In genomic region chr7:73608070-73608803, GRCm38 (mm10) we compare ENCODE assay signal across 8 mouse cellular contexts.
DNase-seq lines count a peak whose midpoint lies in the region; ATAC-seq and TF ChIP-seq lines count a peak whose summit lies in the region.

No protein-coding gene starts in this region.

- H3K27me3 ChIP-seq in cerebellum, adult 2 months (ENCODE audit: control insufficient read depth, insufficient read depth, low read length), result no peaks in the 10 kb centered on the region
- H3K27me3 ChIP-seq in forebrain, embryonic 14.5 days (replicated peaks; ENCODE audit: control insufficient read depth, insufficient read depth, low read length), result no peaks in the 10 kb centered on the region
- H3K27me3 ChIP-seq in liver, embryonic 15.5 days, result no peaks in the 10 kb centered on the region

- no peaks in the 10 kb centered on the region for H3K9me3 ChIP-seq in forebrain, embryonic 14.5 days (replicated peaks; ENCODE audit: control insufficient read depth, low read length)
- H3K9me3 ChIP-seq in liver, embryonic 15.5 days (replicated peaks), result no peaks in the 10 kb centered on the region

- no peaks in the 10 kb centered on the region; the same call in 1 of the 2 replicates for H3K4me1 ChIP-seq in cerebellum, adult 2 months (ENCODE audit: control insufficient read depth, insufficient read depth, low read length)
- peaks cover 16% of the 10 kb centered on the region for H3K4me1 ChIP-seq in forebrain, embryonic 14.5 days (ENCODE audit: control insufficient read depth, insufficient read depth, low read length)
- peaks cover 41% of the 10 kb centered on the region for H3K4me1 ChIP-seq in liver, embryonic 15.5 days (replicated peaks)

- no peak for TF ChIP-seq POLR2A in cerebellum, adult 2 months (IDR thresholded peaks at IDR 0.05; ENCODE audit: borderline replicate concordance, insufficient read depth, low read length)

- peak overlapping the region; percentile 65 for H3K9ac ChIP-seq in forebrain, embryonic 14.5 days (ENCODE audit: low read length)
- no peak overlapping the region for H3K9ac ChIP-seq in liver, embryonic 15.5 days

- no peak for ATAC-seq in cerebellum, adult (ENCODE audit: insufficient number of reproducible peaks, low FRiP score, low TSS enrichment)
- no peak for ATAC-seq in forebrain, embryonic 14.5 days
- no peak for ATAC-seq in liver, embryonic 15.5 days (ENCODE audit: insufficient read depth)

- H3K36me3 ChIP-seq in forebrain, embryonic 14.5 days (ENCODE audit: control insufficient read depth, insufficient read depth, low read length), result no peaks in the 10 kb centered on the region
- no peaks in the 10 kb centered on the region for H3K36me3 ChIP-seq in liver, embryonic 15.5 days (replicated peaks)

- 11% methylated on average over 8 of the region's 8 CpGs for WGBS in cerebellum, adult 2 months
- 12% methylated on average over 8 of the region's 8 CpGs for WGBS in forebrain, embryonic 14.5 days
- 24% methylated on average over 8 of the region's 8 CpGs for WGBS in liver, embryonic 15.5 days (ENCODE audit: insufficient replicate concordance)

- intact Hi-C loops in left cerebral cortex, postnatal 14 days (cut with DNase I), result no loop called here

- peak overlapping the region; percentile 61 for H3K4me2 ChIP-seq in forebrain, embryonic 14.5 days (ENCODE audit: low read length)
- H3K4me2 ChIP-seq in liver, embryonic 15.5 days, result peak overlapping the region; percentile 80

- DNase-seq in cerebellum, adult 2 months, result no peak
- DNase-seq in 3T3-L1 (ENCODE audit: low read depth, low spot score), result peak; percentile 38
- no peak for DNase-seq in forebrain, embryonic 14.5 days (ENCODE audit: low spot score)
- DNase-seq in urinary bladder, postnatal 14 days (ENCODE audit: low spot score), result no peak
- no peak for DNase-seq in natural killer cell, adult 2 months (ENCODE audit: low spot score in 2 of 2)
- no peak for DNase-seq in left cerebral cortex, postnatal 14 days (ENCODE audit: low spot score in 2 of 2)

- no peak for TF ChIP-seq CTCF in cerebellum, adult 2 months (IDR thresholded peaks at IDR 0.05; ENCODE audit: borderline replicate concordance, insufficient read depth, low read depth, low read length)

- peak overlapping the region; percentile 79 for H3K4me3 ChIP-seq in cerebellum, adult 2 months (replicated peaks; ENCODE audit: insufficient read depth, low read depth, low read length)
- peak overlapping the region; percentile 29 for H3K4me3 ChIP-seq in forebrain, embryonic 14.5 days (ENCODE audit: low read depth, low read length)
- 0 out of 2 replicates have a peak overlapping the region, but pooled peaks have one; percentile 55 for H3K4me3 ChIP-seq in liver, embryonic 15.5 days (replicated peaks)

- peak overlapping the region; percentile 97 for H3K27ac ChIP-seq in cerebellum, adult 2 months (ENCODE audit: insufficient read depth, low read length)
- H3K27ac ChIP-seq in forebrain, embryonic 14.5 days (ENCODE audit: low read depth, low read length), result peak overlapping the region; percentile 93
- no peak overlapping the region for H3K27ac ChIP-seq in liver, embryonic 15.5 days (replicated peaks)

Comparison
In these comparisons a context has a peak if more than half of its experiments do, and no peak if none do; other contexts are left out.
1. H3K4me3 ChIP-seq: peak in every context shown above with its lines; median percentile 79 in cerebellum, adult 2 months; 55 in liver, embryonic 15.5 days; 29 in forebrain, embryonic 14.5 days.